Mouse (Mus musculus) testis, adult 2 months (tissue): ENCODE results near the gene Sfmbt2. TPM values are rescaled to one million over a fixed set of nuclear protein-coding genes. Genes with fewer than 3 reads are reported as not detected.
A peak's percentile ranks its signal among the peaks of the same experiment; 100 is the strongest.

Experiments
- H3K27ac ChIP-seq: fragments of 200-500 bp; 2 replicates; pipeline ENCODE4 v1.5.1; 2012; ENCODE audit warnings: low read depth, low read length; ENCODE audit not compliant: control insufficient read depth, insufficient read depth
- H3K27me3 ChIP-seq: fragments of 200-500 bp; 2 replicates; pipeline ENCODE4 v1.6.1; 2012; ENCODE audit warnings: mild to moderate bottlenecking, low read length, moderate library complexity; ENCODE audit not compliant: control insufficient read depth, insufficient read depth
- H3K36me3 ChIP-seq: fragments of 200-500 bp; 2 replicates; pipeline ENCODE4 v1.6.1; 2012; ENCODE audit warnings: mild to moderate bottlenecking, low read length; ENCODE audit not compliant: control insufficient read depth, insufficient read depth
- H3K4me1 ChIP-seq: fragments of 200-500 bp; 2 replicates; pipeline ENCODE4 v1.6.1; 2012; ENCODE audit warnings: low read length; ENCODE audit not compliant: control insufficient read depth, insufficient read depth
- H3K4me3 ChIP-seq: fragments of 200-500 bp; 2 replicates; pipeline ENCODE4 v1.5.1; 2012; ENCODE audit warnings: low read depth, mild to moderate bottlenecking, low read length, moderate library complexity, mixed read lengths; ENCODE audit not compliant: control insufficient read depth
- CTCF ChIP-seq: fragments of 200-500 bp; IDR thresholded peaks from 2 replicates; pipeline ENCODE4 v1.5.1; 2012; ENCODE audit warnings: low read depth, mild to moderate bottlenecking, inconsistent platforms, low read length, moderate library complexity; ENCODE audit not compliant: control insufficient read depth, insufficient read depth, insufficient replicate concordance
- POLR2A ChIP-seq: fragments of 200-500 bp; IDR thresholded peaks from 2 replicates; pipeline ENCODE4 v1.6.1; 2012; ENCODE audit warnings: low read depth, mild to moderate bottlenecking, inconsistent platforms, low read length, moderate library complexity; ENCODE audit not compliant: control insufficient read depth
- polyA plus RNA-seq: library from polyadenylated mRNA; depleted of rRNA; stranded (reverse); fragments of >200 nt; gene quantifications from 2 replicates; pipeline ENCODE4 v1.2.3, GENCODE M21; 2012; rRNA removed

Gene Sfmbt2
- polyA plus RNA-seq: 12.9 and 15.2 TPM in 2 replicates

DNA sequence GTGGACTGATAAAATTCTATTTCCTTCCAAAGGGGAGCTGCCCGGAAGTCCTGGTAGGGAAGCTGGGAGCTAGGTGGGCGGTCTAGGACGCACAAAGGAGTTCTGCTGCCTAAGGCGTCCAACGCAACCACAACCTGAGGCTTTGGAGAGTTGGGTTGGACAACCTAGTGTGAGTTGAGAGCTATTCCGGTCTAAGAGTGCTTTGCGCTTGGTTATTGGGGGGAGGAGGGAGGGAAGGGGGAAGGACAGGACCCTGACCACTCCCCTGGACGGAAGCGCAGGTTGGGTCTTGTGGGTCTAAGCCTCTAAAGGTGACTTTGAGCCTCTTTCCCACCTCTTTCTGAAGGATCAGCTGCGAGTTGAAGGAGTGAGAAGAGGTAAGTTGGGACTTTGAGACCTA is at the start of gene Sfmbt2:
Sfmbt2 (plus strand) TSS at position 335 of the 400 bp plus-strand sequence.
- H3K27me3 ChIP-seq: no peaks in the 10 kb centered on the region

DNA sequence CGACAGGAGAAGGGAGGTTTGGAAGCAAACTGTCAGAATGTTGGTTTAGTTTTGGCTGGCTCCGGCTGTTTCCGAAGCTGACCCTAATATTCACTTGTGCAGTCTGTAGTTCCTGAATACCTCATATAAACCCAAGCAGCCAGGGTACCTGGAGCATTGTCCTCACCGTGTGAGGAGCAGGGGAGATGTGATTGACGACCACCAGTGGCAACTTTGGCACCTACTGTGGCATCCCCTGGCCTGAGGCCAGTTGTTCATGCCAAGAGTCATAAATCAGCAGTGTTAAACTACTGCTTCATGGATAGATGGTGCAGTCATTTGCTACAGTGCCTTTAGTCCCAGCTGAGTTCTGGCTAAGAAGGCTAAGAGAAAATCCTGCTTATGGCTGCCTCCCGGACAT is 49.2 kb upstream of the Sfmbt2 start:
- TF ChIP-seq POLR2A: no peak
- no peak for TF ChIP-seq CTCF
- H3K4me1 ChIP-seq: no peaks in the 10 kb centered on the region

More for the DNA sequence above, at the start of gene Sfmbt2:
- TF ChIP-seq POLR2A: no peak
- no peak for TF ChIP-seq CTCF
- H3K4me1 ChIP-seq: peaks cover 18% of the 10 kb centered on the region
- H3K36me3 ChIP-seq: no peaks in the 10 kb centered on the region
- H3K27ac ChIP-seq: no peak within 1 kb of the TSS
- peak within 1 kb of the TSS; percentile 59 for H3K4me3 ChIP-seq

DNA sequence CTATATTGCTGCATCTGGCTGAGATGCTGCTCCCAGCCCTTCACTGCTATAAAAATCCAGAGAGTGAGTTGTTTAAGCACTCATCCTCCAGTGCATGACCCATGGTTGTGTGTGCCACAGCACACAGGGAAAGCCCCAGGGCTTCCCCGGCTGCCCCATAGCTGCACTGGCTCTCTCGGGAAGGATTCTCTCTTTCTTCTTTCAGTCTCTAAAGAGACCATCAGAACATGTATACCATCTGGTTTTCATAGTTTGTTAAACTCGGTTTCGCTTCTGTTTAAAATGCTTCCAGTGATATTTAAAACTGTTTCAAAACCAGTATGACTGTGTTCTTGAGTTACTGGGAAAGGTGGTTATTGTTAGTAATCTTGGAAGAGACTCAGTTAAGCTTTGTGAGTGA is 47.1 kb upstream of the Sfmbt2 start:
- H3K36me3 ChIP-seq: no peaks in the 10 kb centered on the region
- H3K4me3 ChIP-seq: no peak overlapping the region
- no peaks in the 10 kb centered on the region for H3K4me1 ChIP-seq
- TF ChIP-seq CTCF (no peak), POLR2A (no peak)
- H3K27ac ChIP-seq: no peak overlapping the region
- H3K27me3 ChIP-seq: no peaks in the 10 kb centered on the region

More for the DNA sequence above, 49.2 kb upstream of the Sfmbt2 start:
- H3K27ac ChIP-seq: no peak overlapping the region
- no peaks in the 10 kb centered on the region for H3K36me3 ChIP-seq
- no peak overlapping the region for H3K4me3 ChIP-seq
- no peaks in the 10 kb centered on the region for H3K27me3 ChIP-seq

DNA sequence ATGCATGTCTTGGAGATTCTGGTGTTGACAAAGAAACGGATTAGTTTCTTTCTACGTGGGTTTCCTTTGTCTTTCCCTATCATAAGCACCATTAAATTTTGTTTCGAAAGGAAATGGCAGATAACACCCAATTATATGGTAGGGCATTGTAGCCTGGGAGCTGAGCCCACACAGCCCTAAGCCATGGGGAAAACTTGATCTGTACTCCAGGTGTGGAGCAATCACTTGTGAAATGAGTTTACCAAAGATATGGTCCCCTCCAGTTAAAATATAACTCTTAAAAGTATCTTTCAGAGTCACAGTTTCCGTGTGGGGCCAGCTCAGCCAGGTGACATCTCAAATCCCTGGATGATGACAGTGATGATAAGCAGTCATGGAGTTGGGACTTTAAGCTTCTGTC is 45.3 kb upstream of the Sfmbt2 start:
- H3K27me3 ChIP-seq: no peaks in the 10 kb centered on the region
- H3K27ac ChIP-seq: no peak overlapping the region
- H3K4me1 ChIP-seq: no peaks in the 10 kb centered on the region
- no peak overlapping the region for H3K4me3 ChIP-seq
- no peak for TF ChIP-seq POLR2A
- no peak for TF ChIP-seq CTCF
- H3K36me3 ChIP-seq: no peaks in the 10 kb centered on the region

DNA sequence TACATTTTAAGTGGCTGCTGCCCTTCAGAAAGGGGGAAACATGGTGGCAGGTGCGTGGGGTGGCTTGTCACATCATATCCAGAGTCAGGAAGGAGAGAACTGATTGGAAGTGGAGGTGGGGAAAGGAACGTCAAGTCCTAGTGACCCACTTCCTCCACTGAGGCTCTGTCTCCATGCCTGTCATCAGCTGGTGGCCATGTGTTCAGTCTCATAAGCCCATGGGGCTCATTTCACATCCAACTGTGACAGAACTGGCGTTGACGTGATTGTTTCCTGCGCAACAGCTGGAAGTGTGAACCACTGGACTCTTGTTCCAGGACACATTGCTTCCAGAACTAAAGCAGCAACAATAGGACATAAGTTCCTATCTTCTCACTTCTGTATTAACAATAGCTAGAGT is 40.1 kb upstream of the Sfmbt2 start:
- Histone ChIP-seq H3K27ac (no peak overlapping the region), H3K36me3 (no peaks in the 10 kb centered on the region), H3K4me1 (peaks cover 2% of the 10 kb centered on the region; the same call in 1 of the 2 replicates), H3K4me3 (no peak overlapping the region), H3K27me3 (no peaks in the 10 kb centered on the region)
- TF ChIP-seq CTCF: no peak

DNA sequence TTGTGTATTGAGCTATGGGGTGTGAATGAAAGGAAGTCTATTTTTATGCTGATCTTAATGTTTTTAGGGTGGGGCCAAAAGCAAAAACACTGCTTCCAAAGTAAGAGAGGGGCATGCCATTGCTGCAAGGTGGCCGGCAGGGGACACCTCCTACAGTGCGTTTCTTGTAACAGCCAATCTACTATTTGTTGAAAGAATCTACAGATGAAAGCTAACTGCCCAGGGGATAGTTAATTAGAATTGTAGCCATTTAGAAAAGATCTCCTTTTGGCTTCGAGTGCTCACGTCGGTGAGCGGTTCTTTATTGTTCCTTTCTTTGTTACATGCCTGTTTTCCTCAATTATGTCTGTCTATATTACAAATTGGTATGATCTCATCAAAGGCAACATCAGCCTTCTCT is 36.0 kb upstream of the Sfmbt2 start:
- Histone ChIP-seq H3K36me3 (no peaks in the 10 kb centered on the region), H3K4me1 (peaks cover 2% of the 10 kb centered on the region; the same call in 1 of the 2 replicates), H3K27ac (no peak overlapping the region), H3K4me3 (no peak overlapping the region), H3K27me3 (no peaks in the 10 kb centered on the region)
- TF ChIP-seq CTCF: no peak

DNA sequence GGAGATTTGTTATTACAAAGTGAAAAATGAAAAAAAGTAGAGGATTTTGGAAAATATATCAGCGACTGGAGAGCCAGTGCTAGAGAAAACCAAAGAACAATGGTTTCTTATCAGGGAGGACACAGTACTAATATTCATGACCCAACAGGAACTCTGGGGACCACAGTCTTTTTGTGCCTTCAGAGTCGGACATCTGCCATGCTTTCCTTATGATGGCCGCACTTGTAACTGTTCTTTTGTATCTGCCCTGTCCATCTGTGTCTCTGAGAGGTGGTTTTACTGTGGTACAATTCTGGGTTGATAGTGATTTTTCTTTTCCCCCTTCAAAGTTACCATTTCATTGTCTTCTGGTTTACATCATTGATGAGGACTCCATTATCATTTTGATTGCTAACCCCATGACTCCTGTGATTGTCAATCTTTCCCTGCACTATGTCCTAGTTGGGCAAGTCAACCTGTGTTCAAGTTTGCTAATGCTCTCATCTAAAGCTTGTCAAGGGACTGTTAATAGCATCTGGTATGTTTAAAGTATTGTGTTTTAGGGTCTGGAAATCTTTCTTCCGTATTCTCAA is 35.2 kb upstream of the Sfmbt2 start:
- TF ChIP-seq POLR2A (no peak), CTCF (no peak)
- H3K36me3 ChIP-seq: no peaks in the 10 kb centered on the region
- H3K4me1 ChIP-seq: peaks cover 2% of the 10 kb centered on the region; the same call in 1 of the 2 replicates
- H3K27me3 ChIP-seq: no peaks in the 10 kb centered on the region
- H3K4me3 ChIP-seq: no peak overlapping the region
- no peak overlapping the region for H3K27ac ChIP-seq

DNA sequence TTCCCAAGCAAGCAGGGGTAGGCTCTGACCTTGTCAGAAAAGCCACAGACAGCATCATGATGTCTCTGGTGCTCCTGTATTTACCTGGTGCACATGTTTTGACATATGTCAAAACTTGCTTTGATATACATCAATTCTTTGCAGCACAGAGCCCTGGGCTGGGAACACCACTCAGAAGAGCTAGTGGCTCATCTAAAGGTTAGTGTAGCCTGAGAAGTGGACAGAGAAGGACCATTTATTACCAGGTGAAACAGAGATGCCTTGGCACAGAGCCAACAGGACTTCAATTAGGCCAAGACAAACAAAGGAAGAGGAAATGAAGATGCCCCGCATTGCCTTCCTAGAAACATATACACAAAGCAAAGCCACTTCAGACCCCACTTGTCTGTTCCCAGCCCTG is 30.3 kb upstream of the Sfmbt2 start:
- H3K27me3 ChIP-seq: no peaks in the 10 kb centered on the region
- no peak for TF ChIP-seq POLR2A
- no peak for TF ChIP-seq CTCF
- no peak overlapping the region for H3K4me3 ChIP-seq
- H3K27ac ChIP-seq: no peak overlapping the region
- no peaks in the 10 kb centered on the region for H3K36me3 ChIP-seq
- H3K4me1 ChIP-seq: no peaks in the 10 kb centered on the region
